Mouse (Mus musculus) stomach, postnatal 0 days (tissue): ENCODE results near the gene Cebpz. TPM values are rescaled to one million over a fixed set of nuclear protein-coding genes. Genes with fewer than 3 reads are reported as not detected.

Experiments used
- ATAC-seq: fragments of 200-750 bp; cut with Nextera tagmentation; 2 replicates; pipeline ENCODE4 v1.8.0; 2017; ENCODE audit not compliant: low FRiP score, low TSS enrichment
- DNase-seq: peaks from one replicate; pipeline ENCODE4 v3.0.0-alpha.2; 2016; ENCODE audit warnings: low spot score
- H3K27ac ChIP-seq: fragments of 300-500 bp; sonication (generic); replicated peaks from 2 replicates; pipeline ENCODE4 v1.5.1; 2014; ENCODE audit warnings: mild to moderate bottlenecking, control low read depth
- H3K27me3 ChIP-seq: fragments of 300-500 bp; sonication (generic); 2 replicates; pipeline ENCODE4 v1.6.1; 2014; ENCODE audit warnings: low read length; ENCODE audit not compliant: control insufficient read depth, insufficient read depth
- H3K36me3 ChIP-seq: fragments of 300-500 bp; sonication (generic); 2 replicates; pipeline ENCODE4 v1.6.1; 2014; ENCODE audit warnings: low read length, mixed read lengths; ENCODE audit not compliant: control insufficient read depth, insufficient read depth
- H3K4me1 ChIP-seq: fragments of 300-500 bp; sonication (generic); replicated peaks from 2 replicates; pipeline ENCODE4 v1.6.1; 2014; ENCODE audit warnings: antibody characterized with exemption; ENCODE audit not compliant: control insufficient read depth, insufficient read depth
- H3K4me2 ChIP-seq: fragments of 300-500 bp; sonication (generic); replicated peaks from 2 replicates; pipeline ENCODE4 v1.6.1; 2014; ENCODE audit warnings: low read depth, mild to moderate bottlenecking, control low read depth, moderate library complexity
- H3K4me3 ChIP-seq: fragments of 300-500 bp; sonication (generic); 2 replicates; pipeline ENCODE4 v1.5.1; 2014; ENCODE audit warnings: low read depth, low read length, control low read depth
- H3K9ac ChIP-seq: fragments of 300-500 bp; sonication (generic); 2 replicates; pipeline ENCODE4 v1.6.1; 2014; ENCODE audit warnings: mild to moderate bottlenecking, low read length, control low read depth, mixed read lengths
- H3K9me3 ChIP-seq: fragments of 300-500 bp; sonication (generic); 2 replicates; pipeline ENCODE4 v1.6.1; 2016; ENCODE audit warnings: low read length; ENCODE audit not compliant: control insufficient read depth
- CTCF ChIP-seq: IDR thresholded peaks from 2 replicates; pipeline ENCODE4 v1.5.1; 2016; ENCODE audit warnings: antibody characterized with exemption, low read depth, mild to moderate bottlenecking, moderate library complexity
- EP300 ChIP-seq: optimal IDR thresholded peaks from 2 replicates; pipeline ENCODE3; 2016; ENCODE audit warnings: antibody characterized with exemption
- WGBS: fragments of 180-500 bp; shearing (Covaris S2); extraction: QIAGEN DNeasy Blood & Tissue Kit; methylation state at CpG from one replicate; pipeline ENCODE4 v1.1.7; 2014; 5-methylcytosine and 5-hydroxymethylcytosine counted together
- polyA plus RNA-seq: library from polyadenylated mRNA; unstranded; fragments of >200 nt; fragmentation: Nextera tagmentation; extraction: Ambion mirVana; gene quantifications from 2 replicates; pipeline ENCODE4 v1.2.1, GENCODE M21; 2015

The Cebpz gene
- polyA plus RNA-seq, 1 experiment from 2014 or later, result 44.7 TPM

- H3K36me3 ChIP-seq, result 0 out of 2 replicates have a peak, but pooled peaks cover 3% of the 10 kb centered on the region
- 45% methylated on average over 6 of the region's 6 CpGs for WGBS
- no peak for ATAC-seq
- H3K4me1 ChIP-seq, result no peaks in the 10 kb centered on the region; the same call in 1 of the 2 replicates
- no peaks in the 10 kb centered on the region for H3K27me3 ChIP-seq
- TF ChIP-seq CTCF (no peak), EP300 (no peak)
- H3K9me3 ChIP-seq, result no peaks in the 10 kb centered on the region
- peak overlapping the region; percentile 80; the same call in 1 of the 2 replicates for H3K9ac ChIP-seq
- peak overlapping the region; percentile 69 for H3K4me2 ChIP-seq
- no peak for DNase-seq
- H3K27ac ChIP-seq, result peak overlapping the region; percentile 90
- H3K4me3 ChIP-seq, result peak overlapping the region; percentile 59
Observed at GRCm38 (mm10) chr17:78915772-78916171, 21.1 kb downstream of the Cebpz start.

- TF ChIP-seq EP300, result no peak
- no peak for TF ChIP-seq CTCF
- no peaks in the 10 kb centered on the region for H3K27me3 ChIP-seq
- no peaks in the 10 kb centered on the region for H3K9me3 ChIP-seq
- no peak overlapping the region for H3K9ac ChIP-seq
- no peak for ATAC-seq
- no peak for DNase-seq
- H3K27ac ChIP-seq, result no peak overlapping the region
- 70% methylated on average over 3 of the region's 3 CpGs for WGBS
- no peaks in the 10 kb centered on the region for H3K36me3 ChIP-seq
- H3K4me1 ChIP-seq, result no peaks in the 10 kb centered on the region; the same call in 1 of the 2 replicates
- H3K4me2 ChIP-seq, result no peak overlapping the region
- H3K4me3 ChIP-seq, result no peak overlapping the region
Observed at GRCm38 (mm10) chr17:78913921-78914320, 22.9 kb downstream of the Cebpz start.

DNA sequence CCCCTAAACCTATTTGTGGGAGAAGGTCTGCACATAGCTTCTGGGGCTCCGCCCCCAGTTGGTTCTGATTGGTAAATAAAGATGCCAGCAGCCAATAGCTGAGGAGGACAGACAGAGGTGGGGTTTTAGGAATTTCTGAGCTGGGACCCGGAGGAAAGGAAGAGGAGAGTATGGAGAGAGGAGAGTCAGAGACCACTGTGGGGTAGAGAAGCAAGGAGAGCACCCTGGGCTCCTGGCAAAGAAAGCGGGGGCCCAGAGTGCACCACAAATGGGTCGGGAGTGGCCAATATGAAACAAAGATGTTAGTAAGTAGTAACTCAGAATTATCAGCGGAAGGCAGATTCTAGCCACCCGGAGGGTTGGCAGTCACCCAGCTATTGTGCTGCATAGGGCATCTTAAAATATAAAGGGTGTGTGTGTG, 24.0 kb downstream of the Cebpz start:
- WGBS, result 28% methylated on average over 6 of the region's 6 CpGs
- no peaks in the 10 kb centered on the region for H3K9me3 ChIP-seq
- H3K4me3 ChIP-seq, result peak overlapping the region; percentile 8; the same call in 1 of the 2 replicates
- no peak for DNase-seq
- H3K9ac ChIP-seq, result no peak overlapping the region
- H3K36me3 ChIP-seq, result no peaks in the 10 kb centered on the region
- no peaks in the 10 kb centered on the region for H3K27me3 ChIP-seq
- H3K4me2 ChIP-seq, result peak overlapping the region; percentile 33
- no peaks in the 10 kb centered on the region; the same call in 1 of the 2 replicates for H3K4me1 ChIP-seq
- ATAC-seq, result no peak; the same call in 1 of the 2 replicates
- TF ChIP-seq EP300, result no peak
- no peak for TF ChIP-seq CTCF
- no peak overlapping the region for H3K27ac ChIP-seq

DNA sequence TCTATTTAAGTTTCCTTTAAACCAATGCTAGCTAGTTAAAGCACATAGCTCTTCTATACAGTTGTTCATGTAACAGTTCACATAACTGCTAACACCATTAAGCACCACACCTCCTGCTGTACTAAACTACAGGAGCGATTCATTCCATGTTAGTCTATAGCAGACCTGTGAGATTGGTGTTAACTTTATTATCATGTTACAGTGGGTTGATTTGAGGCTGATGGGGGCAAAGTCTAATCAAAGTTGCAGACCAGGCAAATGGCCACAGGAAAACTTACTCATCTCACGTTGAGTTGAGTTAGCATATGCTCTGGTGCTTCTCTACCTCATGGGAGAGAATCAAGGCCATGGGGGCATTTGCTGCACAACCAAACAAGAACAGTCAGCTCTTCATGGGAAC, 27.5 kb downstream of the Cebpz start:
- Histone ChIP-seq H3K4me2 (no peak overlapping the region), H3K36me3 (no peaks in the 10 kb centered on the region), H3K27me3 (no peaks in the 10 kb centered on the region), H3K27ac (no peak overlapping the region), H3K4me3 (no peak overlapping the region), H3K4me1 (no peaks in the 10 kb centered on the region), H3K9me3 (no peaks in the 10 kb centered on the region), H3K9ac (no peak overlapping the region)
- no peak for DNase-seq
- TF ChIP-seq CTCF (no peak), EP300 (no peak)
- WGBS, result 67% methylated on average over 2 of the region's 2 CpGs
- ATAC-seq, result no peak

DNA sequence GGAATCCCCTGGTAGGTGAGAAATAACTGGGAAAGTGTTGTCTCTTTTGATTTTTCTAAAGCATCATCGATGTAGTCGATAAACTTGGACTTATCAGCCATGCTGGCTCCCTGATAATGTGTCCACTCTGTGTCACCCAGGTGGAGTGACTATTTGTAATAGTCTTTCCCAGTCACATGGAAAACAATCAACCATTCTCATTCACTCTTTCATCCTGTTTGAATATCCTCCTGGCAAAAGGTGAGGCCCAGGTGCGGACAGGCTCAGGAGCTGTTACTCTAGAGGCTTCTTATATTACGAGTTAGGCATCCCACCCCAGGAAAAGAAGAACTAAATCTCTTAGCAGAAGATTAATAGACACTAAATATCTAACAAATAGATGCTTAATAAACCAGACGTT, 30.0 kb downstream of the Cebpz start, which contains the start of gene Sult6b1:
Gene Sult6b1 (minus strand): TSS at position 101 of the 400 bp plus-strand sequence.
- H3K4me3 ChIP-seq, result no peak within 1 kb of the TSS
- 80% methylated on average over 5 of the region's 5 CpGs for WGBS
- ATAC-seq, result no peak
- no peak within 1 kb of the TSS for H3K4me2 ChIP-seq
- H3K4me1 ChIP-seq, result no peaks in the 10 kb centered on the region
- no peak within 1 kb of the TSS for H3K27ac ChIP-seq
- no peak for DNase-seq
- no peak for TF ChIP-seq CTCF
- no peak for TF ChIP-seq EP300
- H3K27me3 ChIP-seq, result no peaks in the 10 kb centered on the region
- H3K9me3 ChIP-seq, result no peaks in the 10 kb centered on the region
- H3K36me3 ChIP-seq, result no peaks in the 10 kb centered on the region
- no peak within 1 kb of the TSS for H3K9ac ChIP-seq

DNA sequence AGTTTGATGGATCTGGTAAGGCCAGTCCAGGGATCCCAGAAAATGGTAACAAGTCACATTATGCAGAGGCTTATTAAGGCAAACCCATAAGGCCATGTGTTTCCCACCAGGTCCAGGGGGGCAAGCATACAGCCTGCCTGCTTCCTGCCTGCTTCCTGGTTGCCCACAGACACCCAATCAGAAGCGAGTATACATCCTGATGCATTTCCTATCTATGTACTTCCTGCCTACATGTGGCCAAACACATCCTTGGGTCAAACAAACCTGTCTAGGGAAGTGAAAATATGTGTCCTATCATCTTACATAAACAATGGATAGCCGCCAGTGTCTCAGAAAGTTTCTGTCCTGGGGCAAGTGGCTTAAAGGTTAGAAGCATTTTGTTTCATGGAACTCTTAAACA, 33.7 kb downstream of the Cebpz start:
- 71% methylated on average over 2 of the region's 2 CpGs for WGBS
- Histone ChIP-seq H3K4me2 (no peak overlapping the region), H3K27me3 (no peaks in the 10 kb centered on the region), H3K9ac (no peak overlapping the region), H3K36me3 (no peaks in the 10 kb centered on the region), H3K27ac (no peak overlapping the region), H3K4me3 (no peak overlapping the region), H3K4me1 (no peaks in the 10 kb centered on the region), H3K9me3 (no peaks in the 10 kb centered on the region)
- TF ChIP-seq CTCF (no peak), EP300 (no peak)
- ATAC-seq (no peak), DNase-seq (no peak)
